Mouse (Mus musculus) erythroblast, embryonic 14.5 days (primary cell): ENCODE data around the gene P2rx7.

Source experiments
- GATA1 ChIP-seq: IDR thresholded peaks from 2 replicates; pipeline ENCODE4 v1.6.1; 2012; ENCODE audit warnings: low read length, inconsistent platforms, mixed read lengths
- TAL1 ChIP-seq: IDR thresholded peaks from 3 replicates; pipeline ENCODE4 v1.6.1; 2012; ENCODE audit warnings: low read length, inconsistent platforms, mixed read lengths

GRCm38 (mm10) chr5:122653446-122654267, 9.9 kb downstream of the P2rx7 start:
- TF ChIP-seq GATA1 (no peak), TAL1 (no peak)
